Mouse (Mus musculus) T-helper 17 cell (primary cell): ENCODE results near the gene Cdhr3.

Experiments
- in situ Hi-C, 2 experiments: fragments of 300-600 bp; cut with MboI, MseI; formaldehyde crosslinking; loops; 1 replicate in 1 of 2; 2 replicates in 1 of 2; pipeline ENCODE4 v1.15.1; 2025; ENCODE audit warnings: high pct_unique_total_duplicates in 2 of 2

Gene Cdhr3

DNA sequence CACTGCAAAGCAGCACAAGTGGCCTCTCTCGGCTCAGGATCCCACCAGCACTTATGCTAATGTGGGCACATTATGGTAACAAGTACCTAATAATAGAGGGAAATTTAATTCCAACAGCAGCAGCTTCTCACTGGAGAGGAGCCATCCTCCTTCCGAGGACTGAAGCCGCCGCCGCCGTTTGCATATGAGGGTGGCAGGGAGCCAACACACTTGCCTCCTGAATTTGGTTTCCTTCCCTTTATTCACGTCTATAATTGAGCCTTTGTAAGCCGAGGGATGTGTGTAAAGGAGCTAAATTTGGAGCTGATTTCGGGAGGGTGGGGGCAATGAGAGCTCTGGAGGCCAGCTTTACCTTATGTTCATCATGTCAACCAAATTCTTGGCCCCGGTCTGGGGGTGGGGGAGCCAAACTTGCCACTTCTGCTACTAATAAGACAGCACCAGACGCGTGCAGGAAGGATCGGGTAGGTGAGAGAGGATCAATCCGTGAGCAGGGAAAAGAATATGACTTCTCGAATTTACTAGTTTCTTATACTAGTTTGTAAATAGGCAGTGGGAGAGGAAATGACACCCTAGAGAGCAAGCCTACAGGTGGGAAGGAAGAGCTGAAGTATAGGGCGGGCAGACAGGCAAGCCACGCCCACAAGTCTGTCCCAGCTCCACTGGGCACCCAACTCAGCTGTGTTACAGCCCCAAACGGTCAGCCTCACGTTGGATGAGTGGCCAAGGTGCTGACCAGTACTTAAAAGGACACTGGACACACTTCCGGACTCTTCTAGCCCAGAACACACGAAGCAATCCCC, 56.8 kb downstream of the Cdhr3 start:
- in situ Hi-C loops: no loop called here

- in situ Hi-C loops: no loop called here
Observed at GRCm38 (mm10) chr12:33035089-33035718, 57.5 kb downstream of the Cdhr3 start.

GRCm38 (mm10) chr12:33034343-33035088, 58.2 kb downstream of the Cdhr3 start:
- in situ Hi-C loops: no loop called here

DNA sequence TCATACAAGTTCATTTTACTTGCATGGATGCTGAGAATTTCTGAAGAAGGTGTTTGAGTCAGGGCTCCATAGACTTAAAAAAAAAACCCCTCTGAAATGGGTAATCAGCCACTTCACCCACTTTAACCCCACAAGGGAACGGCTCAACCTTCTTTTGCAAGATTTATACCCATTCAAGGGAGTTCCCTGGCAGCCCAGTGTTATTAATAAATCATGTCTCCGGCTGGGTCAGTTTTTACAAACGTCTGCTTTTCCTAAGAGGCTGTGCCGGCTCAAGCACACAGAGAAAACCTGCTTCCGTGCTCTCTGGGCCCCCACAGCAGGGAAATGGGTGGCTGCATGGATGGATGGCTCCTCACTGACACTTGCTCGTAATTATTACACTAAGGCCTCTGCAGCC, 59.5 kb downstream of the Cdhr3 start:
- in situ Hi-C loops: no loop called here

DNA sequence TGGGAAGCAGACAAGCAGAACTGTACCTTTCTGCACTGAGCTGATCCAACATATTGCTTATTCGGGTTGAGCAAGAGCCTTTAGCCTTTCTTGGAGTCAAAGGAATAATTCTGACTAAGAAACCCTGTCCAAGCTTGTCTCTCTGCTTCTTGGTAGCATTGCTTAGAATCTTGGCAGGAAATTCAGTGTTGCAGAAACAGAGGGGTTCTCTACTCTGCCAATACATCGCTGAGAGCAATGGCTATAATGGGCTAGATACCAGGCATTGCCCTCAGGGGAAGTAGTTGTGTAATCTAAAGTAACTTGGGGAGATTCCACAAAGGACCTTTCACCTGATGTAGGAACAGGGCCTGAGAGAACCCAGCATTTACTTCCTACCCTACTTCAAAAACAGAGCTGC, 62.1 kb downstream of the Cdhr3 start:
- in situ Hi-C loops: no loop called here

GRCm38 (mm10) chr12:33030066-33030465, 62.6 kb downstream of the Cdhr3 start:
- in situ Hi-C loops: no loop called here

DNA sequence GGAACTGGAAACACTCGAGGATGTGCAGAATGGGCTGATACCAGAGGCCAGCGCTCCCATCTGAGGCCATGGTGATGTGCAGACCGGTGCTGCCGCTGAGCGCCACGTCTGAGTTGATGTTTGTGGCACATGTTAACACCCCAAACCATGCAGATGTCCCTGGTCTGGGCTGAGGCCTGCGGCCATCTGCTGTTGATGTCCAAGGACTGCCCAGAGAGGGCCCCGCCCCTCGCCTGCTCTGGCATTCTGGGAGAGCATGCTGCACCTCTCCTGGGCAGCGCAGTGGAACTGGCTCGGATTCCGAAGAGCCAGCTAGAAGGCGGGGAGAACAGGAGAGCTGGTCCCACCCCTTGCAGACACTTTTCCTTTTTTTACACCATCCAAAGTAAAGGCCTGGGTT, 64.0 kb downstream of the Cdhr3 start:
- in situ Hi-C loops: loop anchor here (5.0 kb wide), 2 partner anchors 74 to 234 kb away; no protein-coding TSS in a partner anchor

DNA sequence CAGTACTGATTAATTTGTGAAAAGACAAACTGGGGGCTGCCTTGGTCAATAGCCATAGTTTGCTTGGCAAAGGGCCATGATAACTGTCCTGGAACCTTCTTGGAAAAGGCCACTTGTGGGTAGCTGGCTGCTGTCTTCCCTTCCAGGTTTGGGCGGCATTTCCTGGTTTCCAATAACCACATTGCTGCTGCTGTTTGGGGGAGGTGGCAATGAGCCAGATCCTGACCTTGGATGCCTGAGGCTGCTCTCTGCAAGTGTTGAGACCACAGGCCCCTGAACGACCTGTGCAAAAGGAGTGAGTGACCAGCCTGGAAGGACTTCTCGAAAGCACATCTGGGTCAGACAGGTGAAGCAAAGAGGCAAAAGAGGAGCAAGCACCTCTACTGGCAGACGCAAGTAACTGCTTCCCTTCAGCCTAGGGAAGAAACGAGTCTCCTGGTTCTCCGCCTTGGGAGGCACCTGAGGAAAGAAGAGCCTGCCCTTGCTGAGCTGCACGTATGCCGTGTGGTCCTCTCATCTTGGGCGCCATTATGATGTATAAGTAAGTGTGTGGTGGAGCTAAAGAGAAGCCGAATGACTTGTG, 64.5 kb downstream of the Cdhr3 start:
- in situ Hi-C loops: loop anchor here (5.0 kb wide), 2 partner anchors 74 to 234 kb away; no protein-coding TSS in a partner anchor

- in situ Hi-C loops: loop anchor here (5.0 kb wide), 2 partner anchors 75 to 235 kb away; no protein-coding TSS in a partner anchor
Observed at GRCm38 (mm10) chr12:33027093-33027492, 65.6 kb downstream of the Cdhr3 start.

GRCm38 (mm10) chr12:33024524-33024923, 68.2 kb downstream of the Cdhr3 start:
- in situ Hi-C loops: no loop called here

GRCm38 (mm10) chr12:33021751-33022150, 70.9 kb downstream of the Cdhr3 start:
- in situ Hi-C loops: no loop called here

DNA sequence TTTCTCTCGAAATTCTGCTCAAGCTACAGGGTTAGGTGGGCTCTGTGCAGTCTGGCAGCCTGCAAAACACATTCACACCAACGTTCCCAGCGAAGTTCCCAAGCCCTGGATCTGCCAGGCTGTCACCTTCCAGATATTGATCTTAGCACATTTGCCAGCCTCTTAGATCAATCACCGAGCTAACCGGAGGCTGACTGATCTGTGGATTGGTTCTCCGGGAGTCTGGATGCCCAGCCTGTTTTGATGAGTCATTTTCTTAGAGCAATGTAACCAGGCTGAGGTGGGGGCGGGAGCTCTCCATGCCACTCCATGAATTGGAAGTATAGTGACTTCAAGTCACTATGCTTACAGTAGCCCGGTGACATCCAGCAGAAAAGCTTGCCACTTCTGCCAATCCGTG, 71.5 kb downstream of the Cdhr3 start:
- in situ Hi-C loops: no loop called here

GRCm38 (mm10) chr12:33020011-33020410, 72.7 kb downstream of the Cdhr3 start:
- in situ Hi-C loops: no loop called here

DNA sequence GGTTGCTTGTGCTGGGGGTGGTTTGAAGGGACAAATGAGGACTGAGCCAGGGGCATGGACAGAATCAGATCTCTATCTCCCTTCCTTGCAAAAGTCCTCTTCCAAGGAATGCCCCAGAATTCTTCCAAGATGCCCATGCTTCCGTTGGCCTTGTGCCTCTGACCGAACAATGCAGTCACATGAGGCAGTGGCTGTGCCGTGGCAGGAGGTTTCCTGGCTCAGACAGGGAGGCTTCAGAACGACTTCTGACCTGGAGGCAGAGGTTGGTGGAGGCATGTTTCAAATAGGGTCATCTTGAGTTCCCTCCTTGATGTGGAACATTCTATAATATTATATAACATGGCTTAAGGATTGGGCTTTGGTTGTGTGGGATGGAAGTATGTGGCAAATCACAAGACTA, 74.1 kb downstream of the Cdhr3 start:
- in situ Hi-C loops: loop anchor here in 1 of 2 experiments (10.0 kb wide), 1 partner anchor 374 kb away; no protein-coding TSS in a partner anchor

- in situ Hi-C loops: loop anchor here in 1 of 2 experiments (10.0 kb wide), 1 partner anchor 372 kb away; no protein-coding TSS in a partner anchor
Observed at GRCm38 (mm10) chr12:33016824-33017705, 75.6 kb downstream of the Cdhr3 start.

GRCm38 (mm10) chr12:33015103-33015502, 77.6 kb downstream of the Cdhr3 start:
- in situ Hi-C loops: loop anchor here in 1 of 2 experiments (10.0 kb wide), 1 partner anchor 370 kb away; no protein-coding TSS in a partner anchor

DNA sequence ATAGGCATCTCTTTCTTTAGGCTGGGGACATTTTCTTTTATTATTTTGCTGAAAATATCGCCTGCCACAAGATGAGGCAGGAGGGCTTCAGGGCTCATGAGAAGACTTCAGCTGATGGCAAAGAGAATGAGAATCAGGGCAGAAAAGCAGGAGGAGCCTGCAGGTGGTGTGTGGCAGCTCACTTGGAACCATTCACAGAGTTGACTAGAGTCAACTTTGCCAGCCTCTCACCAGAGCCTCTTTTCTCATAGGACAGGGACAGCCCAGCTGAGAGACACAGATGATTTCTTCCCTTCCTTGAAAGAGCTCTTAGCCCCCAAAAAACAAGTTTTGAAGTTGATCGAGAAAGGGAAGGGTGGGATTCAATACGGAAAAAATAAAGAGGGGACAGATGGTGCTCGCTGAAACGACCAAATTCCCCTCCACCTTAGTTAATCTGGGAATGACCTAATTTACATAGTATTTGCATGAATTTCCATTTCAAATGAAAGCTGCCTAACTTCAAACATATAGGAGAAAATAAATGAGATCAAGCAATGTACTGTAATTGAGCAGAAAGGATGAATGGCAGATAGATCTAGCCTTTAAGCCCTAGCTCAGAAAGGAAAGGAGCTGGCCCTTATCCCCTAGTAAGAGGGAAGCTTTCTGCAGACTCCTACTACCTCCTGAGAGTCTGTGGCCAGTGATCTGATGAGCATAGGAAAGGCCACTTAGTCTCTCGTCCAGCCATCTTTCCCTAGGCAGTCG, 78.5 kb downstream of the Cdhr3 start:
- in situ Hi-C loops: loop anchor here (5.0 to 10.0 kb wide), 2 partner anchors 92 to 369 kb away; no protein-coding TSS in a partner anchor

GRCm38 (mm10) chr12:33010026-33010425, 82.6 kb downstream of the Cdhr3 start:
- in situ Hi-C loops: loop anchor here (5.0 to 10.0 kb wide), 2 partner anchors 88 to 365 kb away; no protein-coding TSS in a partner anchor

- in situ Hi-C loops: loop anchor here in 1 of 2 experiments (5.0 kb wide), 1 partner anchor 67 kb away; no protein-coding TSS in a partner anchor
Observed at GRCm38 (mm10) chr12:33009206-33009966, 83.3 kb downstream of the Cdhr3 start.
